Mouse (Mus musculus): ENCODE results near the gene Myo9b. TPM values are rescaled to one million over a fixed set of nuclear protein-coding genes. Genes with fewer than 3 reads are reported as not detected.

Gene Myo9b
- 15.1 and 23.4 TPM in 2 replicates for polyA plus RNA-seq (2012; rRNA removed; ENCODE audit: low replicate concordance)

DNA sequence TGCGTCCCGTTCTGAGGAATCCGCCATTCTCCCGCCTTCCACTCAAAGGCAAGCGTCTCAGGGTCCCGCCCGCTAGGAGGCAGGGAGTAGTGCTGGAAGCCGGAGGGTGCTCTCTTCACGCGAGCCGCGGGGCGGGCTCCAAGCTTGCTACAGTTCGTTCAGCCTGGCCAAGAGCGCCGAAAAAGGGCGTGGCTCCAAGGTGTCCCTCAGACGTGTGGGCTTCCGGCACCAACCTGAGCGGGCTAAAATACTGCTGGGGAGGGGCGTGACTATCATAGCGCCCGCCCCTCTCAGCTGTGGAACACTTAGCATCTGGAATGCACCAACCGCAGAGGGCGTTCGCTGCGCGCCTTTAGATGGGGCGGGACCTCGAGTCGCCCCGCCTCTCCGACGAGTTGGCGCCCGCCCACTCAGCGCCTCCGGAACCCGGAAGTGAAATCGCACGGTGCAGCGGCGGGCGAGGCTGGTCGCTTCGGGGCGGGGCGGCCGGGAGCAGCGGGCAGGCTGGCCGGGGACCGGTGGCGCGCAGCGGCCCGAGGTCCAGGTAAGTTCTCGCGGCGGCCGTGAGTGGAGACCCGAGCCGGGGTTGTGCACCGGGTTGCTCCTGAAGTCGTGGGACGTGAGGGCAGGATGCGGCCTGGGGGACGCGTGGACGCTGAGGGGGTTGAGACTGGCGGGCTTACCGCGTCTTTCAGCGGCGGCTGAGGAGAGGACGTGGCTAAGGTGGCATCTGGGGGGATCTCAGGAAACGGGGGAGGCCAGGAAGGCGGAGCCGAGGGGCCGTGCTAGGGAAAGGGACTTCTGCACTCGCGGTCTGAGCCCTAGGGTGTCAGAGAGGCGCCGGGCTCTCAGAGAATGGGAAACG, at the start of gene Myo9b, which contains the start of gene Haus8:
Gene Myo9b (plus strand): TSS at position 429 of the 865 bp plus-strand sequence.
Gene Haus8 (minus strand): TSS at position 649 of the 865 bp plus-strand sequence.

GRCm38 (mm10) chr8:71366771-71367528, 94.4 kb downstream of the Myo9b start, which contains the start of gene Use1:
Gene Use1, plus strand, starts transcription at chr8:71366848.

DNA sequence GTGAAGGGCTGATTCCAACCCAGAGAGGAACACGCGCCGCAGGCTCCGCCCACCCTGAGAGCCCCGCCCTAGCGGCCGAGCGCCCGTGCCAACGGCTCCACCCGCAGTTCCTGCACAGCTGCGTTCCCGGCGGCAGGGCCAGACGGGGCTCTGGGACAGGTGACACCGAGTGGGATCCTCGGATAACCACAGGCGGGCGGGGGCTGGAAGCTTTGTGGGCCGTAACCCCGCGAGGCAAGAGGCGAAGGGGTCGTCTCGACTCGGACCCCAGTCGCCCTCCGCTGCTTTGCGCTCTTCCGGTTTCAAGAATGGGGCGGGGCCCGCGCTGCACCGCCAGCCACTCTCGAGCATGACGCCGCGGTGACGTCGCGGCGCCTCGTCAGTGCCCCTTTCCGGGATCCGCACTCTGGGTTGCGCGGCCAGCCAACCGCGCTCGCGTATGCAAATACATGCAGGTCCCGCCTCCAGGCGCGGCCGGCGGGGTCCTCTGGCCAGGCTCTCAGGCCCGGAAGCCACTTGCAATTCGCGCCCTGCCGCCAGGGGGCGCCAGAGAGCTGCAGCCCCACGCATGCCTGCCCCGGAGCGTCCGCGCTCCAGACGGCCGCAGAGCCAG, 98.8 kb downstream of the Myo9b start, which contains the start of gene Ocel1:
Gene Ocel1 (plus strand): TSS at position 63 of the 613 bp plus-strand sequence.

DNA sequence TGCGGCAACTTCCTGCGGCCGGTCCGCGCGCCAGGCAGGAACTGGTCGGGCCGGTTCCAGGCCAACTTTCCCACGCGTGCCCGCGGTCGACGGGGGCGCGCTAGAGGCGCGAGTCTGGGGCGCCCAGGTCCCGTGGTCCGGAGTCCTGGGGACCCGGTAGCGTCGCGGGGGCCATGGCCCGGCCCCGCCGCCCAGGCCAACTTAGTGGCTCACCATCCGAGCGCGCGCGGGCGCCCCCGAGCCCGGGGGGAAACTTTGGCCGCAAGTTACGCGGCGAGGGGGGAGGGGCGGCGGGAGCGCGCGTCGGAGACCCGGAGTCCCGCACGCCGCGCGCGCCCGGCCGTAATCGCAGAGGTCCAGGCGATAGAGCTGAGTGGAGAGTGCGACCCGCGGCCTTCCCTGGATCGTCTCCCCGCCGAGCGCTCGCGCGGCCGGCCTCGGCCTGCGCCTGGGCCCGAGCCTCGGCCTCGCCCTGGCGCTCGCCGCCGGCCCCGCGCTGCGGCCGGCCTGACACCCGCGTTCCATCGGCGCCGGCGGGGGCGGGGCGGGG, 109.0 kb downstream of the Myo9b start, which contains the start of gene Nr2f6:
Gene Nr2f6 (minus strand): TSS at position 540 of the 550 bp plus-strand sequence.

GRCm38 (mm10) chr8:71395629-71396028, 123.1 kb downstream of the Myo9b start, which contains the start of gene Ushbp1:
Gene Ushbp1, minus strand, starts transcription at chr8:71395802.

DNA sequence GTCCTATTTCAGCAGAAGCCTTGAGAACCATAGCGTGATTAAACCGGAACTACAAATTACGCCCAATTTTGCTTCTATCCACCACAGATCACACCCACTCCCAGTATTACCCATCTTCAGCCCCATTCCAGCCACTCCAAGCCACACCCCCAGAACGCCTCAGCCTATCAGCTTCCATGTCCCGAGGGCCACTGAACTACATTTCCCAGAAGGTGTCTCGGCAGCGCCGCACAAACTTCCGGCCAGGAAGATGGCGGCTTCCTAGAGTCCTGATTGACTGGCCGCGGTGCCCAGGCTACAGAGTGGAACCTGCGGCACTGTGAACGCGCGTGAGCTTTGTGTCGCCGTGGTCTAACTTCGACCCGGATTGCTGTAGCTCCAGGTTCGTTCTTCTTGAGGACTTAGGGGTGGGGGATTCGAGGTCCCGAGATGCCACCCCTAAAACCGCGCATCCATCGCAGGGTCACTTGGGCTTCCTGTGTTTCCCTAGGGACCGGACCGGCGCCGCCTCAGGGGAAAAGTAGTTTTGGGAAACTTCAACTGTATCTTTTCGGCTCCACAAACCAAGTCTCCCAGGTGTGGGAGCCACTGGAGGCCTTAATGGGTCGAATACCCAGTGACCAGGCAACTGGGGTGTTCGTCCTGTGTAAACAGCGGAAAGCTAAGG, 124.3 kb downstream of the Myo9b start, which contains the start of gene Babam1:
Gene Babam1 (plus strand): TSS at position 223 of the 667 bp plus-strand sequence.

DNA sequence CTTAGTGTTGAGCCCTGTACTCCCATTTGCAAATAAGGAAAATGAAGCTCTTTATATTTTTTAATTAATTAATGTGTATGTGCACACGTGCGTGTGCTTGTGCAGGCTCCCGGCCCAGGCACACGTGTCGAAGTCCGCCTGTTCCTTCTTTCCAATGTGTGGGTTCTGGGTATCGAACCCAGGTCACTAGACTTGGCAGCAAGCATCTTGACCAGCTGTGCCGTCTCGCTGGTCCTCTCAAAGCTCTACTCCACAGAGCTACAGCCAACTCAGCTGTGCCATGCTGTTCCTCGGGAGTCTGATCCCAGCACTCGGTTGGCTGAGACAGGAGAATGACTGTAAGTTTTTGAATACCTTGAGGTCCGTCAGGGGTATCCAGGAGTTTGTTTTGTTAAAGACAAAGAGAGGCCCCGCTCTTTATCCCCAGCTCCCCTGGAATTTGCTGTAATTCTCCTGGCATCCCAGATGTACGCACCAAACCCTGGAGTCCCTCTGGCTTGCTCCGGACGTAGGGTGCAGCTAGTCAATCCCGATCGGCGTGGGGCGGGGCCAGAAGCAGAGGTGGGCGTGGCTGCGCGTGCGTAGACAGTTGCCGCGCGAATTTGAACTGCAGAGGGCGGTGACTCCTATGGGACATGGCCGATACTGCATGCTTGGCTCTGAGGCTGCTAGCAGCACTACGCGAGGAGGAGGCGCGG, 133.0 kb downstream of the Myo9b start, which contains the start of gene Ankle1:
Gene Ankle1 (plus strand): TSS at position 610 of the 698 bp plus-strand sequence.

Other genes with a start within 250 kb of the Myo9b start
- gene Haus8, start 220 bp downstream of the Myo9b start, polyA plus RNA-seq (2012; rRNA removed; ENCODE audit: low replicate concordance), result 3.6 and 4.1 TPM in 2 replicates
- gene Use1, start 94.1 kb downstream of the Myo9b start, polyA plus RNA-seq (2012; rRNA removed; ENCODE audit: low replicate concordance), result 51.2 and 55.3 TPM in 2 replicates
- 25.0 and 66.9 TPM in 2 replicates for gene Ocel1, start 98.6 kb downstream of the Myo9b start, polyA plus RNA-seq (2012; rRNA removed; ENCODE audit: low replicate concordance)
- gene Nr2f6, start 109.2 kb downstream of the Myo9b start, polyA plus RNA-seq (2012; rRNA removed; ENCODE audit: low replicate concordance), result 313 and 643 TPM in 2 replicates
- 9.5 TPM in 2 replicates for gene Ushbp1, start 123.1 kb downstream of the Myo9b start, polyA plus RNA-seq (2012; rRNA removed; ENCODE audit: low replicate concordance)
- 102 and 106 TPM in 2 replicates for gene Babam1, start 124.1 kb downstream of the Myo9b start, polyA plus RNA-seq (2012; rRNA removed; ENCODE audit: low replicate concordance)
- gene Ankle1, start 133.3 kb downstream of the Myo9b start, polyA plus RNA-seq (2012; rRNA removed; ENCODE audit: low replicate concordance), result 12.8 and 20.1 TPM in 2 replicates
- 17.3 and 22.0 TPM in 2 replicates for gene Abhd8, start 190.9 kb downstream of the Myo9b start, polyA plus RNA-seq (2012; rRNA removed; ENCODE audit: low replicate concordance)
- 268 and 285 TPM in 2 replicates for gene Mrpl34, start 192.2 kb downstream of the Myo9b start, polyA plus RNA-seq (2012; rRNA removed; ENCODE audit: low replicate concordance)
- 83.6 and 99.3 TPM in 2 replicates for gene Dda1, start 196.5 kb downstream of the Myo9b start, polyA plus RNA-seq (2012; rRNA removed; ENCODE audit: low replicate concordance)
- 19.4 and 25.4 TPM in 2 replicates for gene Ano8, start 213.2 kb downstream of the Myo9b start, polyA plus RNA-seq (2012; rRNA removed; ENCODE audit: low replicate concordance)
- gene Gtpbp3, start 215.4 kb downstream of the Myo9b start, polyA plus RNA-seq (2012; rRNA removed; ENCODE audit: low replicate concordance), result 29.5 and 30.2 TPM in 2 replicates
- 270 and 394 TPM in 2 replicates for gene Plvap, start 239.0 kb downstream of the Myo9b start, polyA plus RNA-seq (2012; rRNA removed; ENCODE audit: low replicate concordance)